Mouse (Mus musculus): ENCODE results near the gene Gm12666.

DNA sequence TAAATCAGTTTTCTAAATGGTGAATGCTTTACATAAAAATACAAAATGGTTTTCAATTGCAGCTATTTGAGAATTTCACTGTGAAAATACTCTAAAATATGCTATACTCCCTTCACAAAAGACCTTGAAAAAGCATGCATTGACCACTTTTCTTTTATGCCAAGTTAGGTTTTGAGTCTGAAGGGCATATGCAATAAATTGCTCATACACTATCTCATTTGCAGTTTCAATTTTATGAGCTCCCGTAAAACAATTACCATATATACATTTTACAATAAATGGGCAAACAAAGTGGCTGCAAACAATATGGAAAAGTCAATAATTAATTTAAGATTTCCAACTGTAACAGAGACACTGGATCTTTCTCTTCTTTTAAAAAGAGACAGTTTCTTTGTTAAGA, 38.9 kb downstream of the Gm12666 start:
- TF ChIP-seq GATA1 (IDR thresholded peaks at IDR 0.05; ENCODE audit: low read length) = no peak
- no peak for TF ChIP-seq TAL1 (IDR thresholded peaks at IDR 0.05; ENCODE audit: low read length)

All from erythroblast, embryonic 14.5 days (primary cell).